Mouse (Mus musculus): ENCODE results near the gene Zfp148. TPM values are rescaled to one million over a fixed set of nuclear protein-coding genes. Genes with fewer than 3 reads are reported as not detected.
"Not testable (repeated sequence)": the region's sequence is repeated elsewhere in the genome, so short reads cannot be mapped to it uniquely, and the experiment has no call there.

Zfp148 gene
- polyA plus RNA-seq (2015; fragmentation: Nextera tagmentation; extraction: Ambion mirVana), result 78.9 and 92.8 TPM in 2 replicates

DNA sequence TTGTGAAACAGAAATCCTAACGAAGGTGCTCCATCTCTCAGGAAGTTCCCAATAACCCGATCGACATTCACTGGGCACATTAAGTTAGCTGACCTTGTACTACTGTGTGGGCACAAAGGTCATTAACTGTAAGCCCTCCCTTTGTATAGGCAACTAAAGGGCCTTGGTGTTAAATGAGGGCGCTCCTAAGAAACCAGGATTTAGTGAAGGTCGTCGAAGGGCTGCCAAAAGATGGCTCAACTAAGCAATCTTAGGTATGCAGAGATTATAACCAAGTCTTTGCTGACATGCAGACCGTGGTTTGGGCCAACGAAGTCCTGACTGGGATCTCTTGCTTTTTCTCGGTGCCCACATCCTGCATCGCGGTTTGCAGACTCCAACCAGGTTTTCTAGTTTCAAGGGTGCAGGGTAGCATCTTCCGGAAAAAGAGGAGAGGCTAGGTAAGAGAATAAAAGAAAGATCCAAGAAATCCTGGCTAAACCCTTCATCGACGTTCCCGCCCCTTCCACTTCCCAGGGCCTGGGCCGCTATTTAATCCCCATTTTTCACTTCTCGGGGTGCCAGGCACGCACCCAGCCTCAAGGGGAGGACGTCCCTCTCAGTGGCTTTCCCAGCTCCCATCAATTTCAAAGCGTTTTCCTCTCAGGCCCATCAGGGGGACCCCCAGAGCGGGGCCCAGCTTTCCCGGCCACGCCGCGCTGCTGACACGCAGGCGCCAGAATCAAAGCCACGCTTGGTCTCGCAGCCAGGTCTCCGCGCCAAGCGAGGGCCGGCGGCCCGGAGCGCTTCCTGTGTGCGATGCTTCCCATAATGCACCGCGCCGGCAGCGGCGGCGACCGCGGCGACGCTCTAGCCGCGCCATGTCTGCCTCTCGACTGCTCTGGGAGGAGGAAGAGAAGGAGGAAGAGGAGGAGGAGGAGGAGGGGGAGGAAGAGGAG, at the start of gene Zfp148:
TSS of gene Zfp148 (plus strand) at position 893 of the 938 bp plus-strand sequence.
- peak within 1 kb of the TSS; percentile 98 for H3K9ac ChIP-seq (replicated peaks; ENCODE audit: low read depth, low read length)
- H3K27ac ChIP-seq (ENCODE audit: low read length), result peak within 1 kb of the TSS; percentile 97
- ATAC-seq, result peak; percentile 92
- 1% methylated on average over 50 of the region's 50 CpGs for WGBS
- not testable (repeated sequence) for H3K36me3 ChIP-seq (ENCODE audit: control insufficient read depth, insufficient read depth); H3K27me3 ChIP-seq (replicated peaks; ENCODE audit: control insufficient read depth, insufficient read depth, low read length); H3K9me3 ChIP-seq (ENCODE audit: control insufficient read depth, low read length)
- peaks cover 25% of the 10 kb centered on the region for H3K4me1 ChIP-seq (replicated peaks; ENCODE audit: control insufficient read depth, insufficient read depth, low read length)
- peak within 1 kb of the TSS; percentile 75 for H3K4me2 ChIP-seq (ENCODE audit: low read length)
- H3K4me3 ChIP-seq (replicated peaks; ENCODE audit: low read length), result peak within 1 kb of the TSS; percentile 93

- Histone ChIP-seq H3K4me3 (replicated peaks; ENCODE audit: low read length) (no peak overlapping the region), H3K27me3 (replicated peaks; ENCODE audit: control insufficient read depth, insufficient read depth, low read length) (no peaks in the 10 kb centered on the region), H3K27ac (ENCODE audit: low read length) (no peak overlapping the region), H3K4me2 (ENCODE audit: low read length) (no peak overlapping the region), H3K4me1 (replicated peaks; ENCODE audit: control insufficient read depth, insufficient read depth, low read length) (peaks cover 5% of the 10 kb centered on the region), H3K36me3 (ENCODE audit: control insufficient read depth, insufficient read depth) (no peaks in the 10 kb centered on the region), H3K9me3 (ENCODE audit: control insufficient read depth, low read length) (no peaks in the 10 kb centered on the region), H3K9ac (replicated peaks; ENCODE audit: low read depth, low read length) (no peak overlapping the region)
- WGBS, result 90% methylated on average over 14 of the region's 14 CpGs
- no peak for ATAC-seq
Measured at GRCm38 (mm10) chr16:33333015-33333414, 47.6 kb upstream of the Zfp148 start.

DNA sequence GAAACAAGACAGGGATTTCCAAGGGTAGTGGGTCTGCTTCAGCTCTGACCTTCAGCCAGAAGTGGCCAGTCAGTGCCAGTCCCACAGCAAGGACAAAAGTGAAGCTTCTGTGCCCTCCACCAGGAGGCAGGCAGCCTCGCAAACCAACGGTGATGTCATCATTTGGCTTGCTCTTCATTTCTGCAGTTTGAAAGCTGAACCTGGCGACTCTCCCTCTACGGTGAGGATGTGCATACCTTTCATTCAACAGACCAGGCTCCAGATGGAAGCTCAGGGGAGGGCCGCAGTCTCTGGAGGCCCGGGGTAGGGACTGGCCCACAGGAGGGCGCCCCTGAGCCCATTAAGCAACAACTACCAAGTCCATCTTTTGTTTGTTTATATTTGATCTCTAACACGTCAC, 43.5 kb upstream of the Zfp148 start:
- no peaks in the 10 kb centered on the region for H3K27me3 ChIP-seq (replicated peaks; ENCODE audit: control insufficient read depth, insufficient read depth, low read length)
- H3K9me3 ChIP-seq (ENCODE audit: control insufficient read depth, low read length), result no peaks in the 10 kb centered on the region
- H3K4me1 ChIP-seq (replicated peaks; ENCODE audit: control insufficient read depth, insufficient read depth, low read length), result peaks cover 5% of the 10 kb centered on the region
- WGBS, result 15% methylated on average over 8 of the region's 8 CpGs
- no peak overlapping the region for H3K9ac ChIP-seq (replicated peaks; ENCODE audit: low read depth, low read length)
- H3K4me3 ChIP-seq (replicated peaks; ENCODE audit: low read length), result no peak overlapping the region
- peak; percentile 67 for ATAC-seq
- H3K36me3 ChIP-seq (ENCODE audit: control insufficient read depth, insufficient read depth), result no peaks in the 10 kb centered on the region
- H3K27ac ChIP-seq (ENCODE audit: low read length), result no peak overlapping the region
- 0 out of 2 replicates have a peak overlapping the region, but pooled peaks have one; percentile 14 for H3K4me2 ChIP-seq (ENCODE audit: low read length)

DNA sequence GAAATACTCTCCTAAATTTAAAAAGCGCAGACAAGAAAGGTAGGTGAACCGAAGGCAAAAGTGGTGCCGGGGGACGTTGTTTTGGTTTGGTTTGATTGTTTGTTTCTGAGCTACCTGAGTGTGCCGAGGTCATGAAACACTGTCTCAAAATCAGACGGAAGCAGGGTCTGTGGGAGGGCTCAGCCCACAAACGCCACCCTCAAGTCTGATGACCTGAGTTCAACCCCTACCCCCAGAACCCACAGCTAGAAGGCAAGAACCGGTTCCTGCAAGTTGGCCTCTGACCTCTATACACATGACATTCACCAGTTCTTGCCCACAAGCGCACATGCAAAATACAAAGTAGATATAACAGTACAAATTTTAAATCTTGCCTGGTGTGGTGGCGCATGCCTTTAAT, 43.0 kb upstream of the Zfp148 start:
- peaks cover 5% of the 10 kb centered on the region for H3K4me1 ChIP-seq (replicated peaks; ENCODE audit: control insufficient read depth, insufficient read depth, low read length)
- no peak overlapping the region for H3K27ac ChIP-seq (ENCODE audit: low read length)
- ATAC-seq, result no peak
- no peaks in the 10 kb centered on the region for H3K36me3 ChIP-seq (ENCODE audit: control insufficient read depth, insufficient read depth)
- H3K27me3 ChIP-seq (replicated peaks; ENCODE audit: control insufficient read depth, insufficient read depth, low read length), result no peaks in the 10 kb centered on the region
- 89% methylated on average over 10 of the region's 10 CpGs for WGBS
- H3K4me3 ChIP-seq (replicated peaks; ENCODE audit: low read length), result no peak overlapping the region
- no peak overlapping the region for H3K4me2 ChIP-seq (ENCODE audit: low read length)
- no peaks in the 10 kb centered on the region for H3K9me3 ChIP-seq (ENCODE audit: control insufficient read depth, low read length)
- no peak overlapping the region for H3K9ac ChIP-seq (replicated peaks; ENCODE audit: low read depth, low read length)

DNA sequence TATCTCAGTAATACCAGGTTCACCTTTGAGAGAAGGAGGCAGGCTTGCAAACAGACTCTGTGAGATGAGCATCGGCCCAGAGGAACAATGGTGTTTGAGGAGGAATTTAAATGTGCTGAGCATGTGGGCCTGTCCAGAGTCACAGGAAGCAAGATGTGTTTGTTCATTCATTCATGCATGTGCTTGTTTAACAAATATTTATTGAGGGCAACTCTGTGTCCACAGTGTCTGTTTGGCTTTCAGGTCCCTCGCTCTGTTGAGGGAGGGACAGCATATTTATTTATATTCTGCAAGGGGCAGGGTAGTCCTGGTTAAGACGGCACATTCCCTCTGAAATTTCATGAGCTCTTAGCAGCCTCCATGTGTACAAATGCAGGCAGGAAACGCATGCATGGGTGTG, 42.1 kb upstream of the Zfp148 start:
- Histone ChIP-seq H3K36me3 (ENCODE audit: control insufficient read depth, insufficient read depth) (no peaks in the 10 kb centered on the region), H3K9me3 (ENCODE audit: control insufficient read depth, low read length) (no peaks in the 10 kb centered on the region), H3K4me3 (replicated peaks; ENCODE audit: low read length) (no peak overlapping the region), H3K9ac (replicated peaks; ENCODE audit: low read depth, low read length) (no peak overlapping the region), H3K4me1 (replicated peaks; ENCODE audit: control insufficient read depth, insufficient read depth, low read length) (peaks cover 5% of the 10 kb centered on the region), H3K27me3 (replicated peaks; ENCODE audit: control insufficient read depth, insufficient read depth, low read length) (no peaks in the 10 kb centered on the region), H3K4me2 (ENCODE audit: low read length) (no peak overlapping the region), H3K27ac (ENCODE audit: low read length) (no peak overlapping the region)
- no peak for ATAC-seq
- WGBS, result 83% methylated on average over 4 of the region's 4 CpGs

DNA sequence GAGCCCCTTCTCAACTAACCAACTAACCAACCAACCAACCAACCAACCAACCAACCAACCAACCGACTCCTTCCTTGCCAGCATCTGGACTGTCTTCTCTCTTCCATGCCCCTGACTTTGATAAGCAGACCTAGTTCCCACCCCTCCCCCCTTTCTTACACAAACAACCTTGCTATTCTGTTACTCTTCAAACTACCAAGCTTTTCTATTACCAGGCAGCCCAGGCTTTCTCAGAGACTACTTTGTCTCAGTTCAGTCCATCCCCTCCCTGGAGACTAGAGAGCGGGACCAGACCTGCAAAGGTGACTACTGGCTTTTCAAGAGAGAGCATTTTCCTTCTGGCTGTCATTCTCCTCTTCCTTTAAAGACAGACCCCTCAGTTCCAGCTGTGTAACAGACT, 41.2 kb upstream of the Zfp148 start:
- Histone ChIP-seq H3K36me3 (ENCODE audit: control insufficient read depth, insufficient read depth) (no peaks in the 10 kb centered on the region), H3K27ac (ENCODE audit: low read length) (no peak overlapping the region), H3K4me3 (replicated peaks; ENCODE audit: low read length) (no peak overlapping the region), H3K4me1 (replicated peaks; ENCODE audit: control insufficient read depth, insufficient read depth, low read length) (peaks cover 5% of the 10 kb centered on the region), H3K27me3 (replicated peaks; ENCODE audit: control insufficient read depth, insufficient read depth, low read length) (no peaks in the 10 kb centered on the region), H3K4me2 (ENCODE audit: low read length) (no peak overlapping the region), H3K9ac (replicated peaks; ENCODE audit: low read depth, low read length) (no peak overlapping the region), H3K9me3 (ENCODE audit: control insufficient read depth, low read length) (no peaks in the 10 kb centered on the region)
- 94% methylated on average over 2 of the region's 2 CpGs for WGBS
- ATAC-seq, result no peak

- no peak for ATAC-seq
- Histone ChIP-seq H3K4me2 (ENCODE audit: low read length) (no peak overlapping the region), H3K27me3 (replicated peaks; ENCODE audit: control insufficient read depth, insufficient read depth, low read length) (no peaks in the 10 kb centered on the region), H3K36me3 (ENCODE audit: control insufficient read depth, insufficient read depth) (no peaks in the 10 kb centered on the region), H3K9ac (replicated peaks; ENCODE audit: low read depth, low read length) (no peak overlapping the region), H3K9me3 (ENCODE audit: control insufficient read depth, low read length) (no peaks in the 10 kb centered on the region), H3K4me3 (replicated peaks; ENCODE audit: low read length) (no peak overlapping the region), H3K27ac (ENCODE audit: low read length) (no peak overlapping the region), H3K4me1 (replicated peaks; ENCODE audit: control insufficient read depth, insufficient read depth, low read length) (peaks cover 3% of the 10 kb centered on the region)
- WGBS, result 53% methylated on average over 1 of the region's 1 CpGs
Measured at GRCm38 (mm10) chr16:33342356-33342755, 38.3 kb upstream of the Zfp148 start.

DNA sequence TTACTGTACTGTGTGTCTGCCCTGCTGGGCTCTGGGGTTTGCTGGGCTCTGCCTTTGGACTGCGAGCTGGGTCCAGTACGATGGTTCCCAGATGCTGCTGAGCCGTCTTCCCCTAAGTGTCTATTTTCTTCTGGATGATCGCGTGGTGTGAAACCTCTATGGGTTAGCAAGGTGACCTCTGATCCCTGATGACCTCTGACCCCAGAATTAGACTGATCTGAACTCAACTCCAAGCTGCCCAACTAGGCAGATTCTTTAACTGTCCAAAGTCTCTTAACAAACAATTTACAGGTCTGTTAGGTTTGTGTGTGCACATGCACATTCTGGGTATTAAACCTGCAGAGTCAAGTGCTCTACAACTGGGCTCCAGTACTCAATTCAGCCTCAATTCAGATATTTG, 37.5 kb upstream of the Zfp148 start:
- Histone ChIP-seq H3K4me3 (replicated peaks; ENCODE audit: low read length) (no peak overlapping the region), H3K36me3 (ENCODE audit: control insufficient read depth, insufficient read depth) (no peaks in the 10 kb centered on the region), H3K4me2 (ENCODE audit: low read length) (no peak overlapping the region), H3K4me1 (replicated peaks; ENCODE audit: control insufficient read depth, insufficient read depth, low read length) (no peaks in the 10 kb centered on the region), H3K27me3 (replicated peaks; ENCODE audit: control insufficient read depth, insufficient read depth, low read length) (no peaks in the 10 kb centered on the region), H3K27ac (ENCODE audit: low read length) (no peak overlapping the region), H3K9ac (replicated peaks; ENCODE audit: low read depth, low read length) (no peak overlapping the region), H3K9me3 (ENCODE audit: control insufficient read depth, low read length) (no peaks in the 10 kb centered on the region)
- WGBS, result 77% methylated on average over 5 of the region's 5 CpGs
- ATAC-seq, result no peak

- no peaks in the 10 kb centered on the region for H3K36me3 ChIP-seq (ENCODE audit: control insufficient read depth, insufficient read depth)
- no peak overlapping the region for H3K27ac ChIP-seq (ENCODE audit: low read length)
- ATAC-seq, result no peak
- no peak overlapping the region for H3K4me2 ChIP-seq (ENCODE audit: low read length)
- H3K9ac ChIP-seq (replicated peaks; ENCODE audit: low read depth, low read length), result no peak overlapping the region
- H3K4me3 ChIP-seq (replicated peaks; ENCODE audit: low read length), result no peak overlapping the region
- no peaks in the 10 kb centered on the region for H3K9me3 ChIP-seq (ENCODE audit: control insufficient read depth, low read length)
- H3K4me1 ChIP-seq (replicated peaks; ENCODE audit: control insufficient read depth, insufficient read depth, low read length), result no peaks in the 10 kb centered on the region
- WGBS, result 95% methylated on average over 7 of the region's 7 CpGs
- no peaks in the 10 kb centered on the region for H3K27me3 ChIP-seq (replicated peaks; ENCODE audit: control insufficient read depth, insufficient read depth, low read length)
Measured at GRCm38 (mm10) chr16:33343601-33344000, 37.0 kb upstream of the Zfp148 start.
